Mouse (Mus musculus) left cerebral cortex, adult 8-10 months (tissue): ENCODE results near the gene Samd1. TPM values are rescaled to one million over a fixed set of nuclear protein-coding genes. Genes with fewer than 3 reads are reported as not detected.
"Not testable (repeated sequence)": the region's sequence is repeated elsewhere in the genome, so short reads cannot be mapped to it uniquely, and the experiment has no call there.

Experiments
- DNase-seq, 2 experiments: peaks; one replicate each; pipeline ENCODE4 v3.0.0; 2022; ENCODE audit warnings: low spot score in 2 of 2
- total RNA-seq, 4 experiments: library from RNA; stranded (reverse); gene quantifications; 2 replicates each; pipeline ENCODE4 v1.2.4; 2022

The Samd1 gene
- total RNA-seq, 4 experiments from 2014 or later, result 43.5 to 53.7 (median 46.3) TPM

DNA sequence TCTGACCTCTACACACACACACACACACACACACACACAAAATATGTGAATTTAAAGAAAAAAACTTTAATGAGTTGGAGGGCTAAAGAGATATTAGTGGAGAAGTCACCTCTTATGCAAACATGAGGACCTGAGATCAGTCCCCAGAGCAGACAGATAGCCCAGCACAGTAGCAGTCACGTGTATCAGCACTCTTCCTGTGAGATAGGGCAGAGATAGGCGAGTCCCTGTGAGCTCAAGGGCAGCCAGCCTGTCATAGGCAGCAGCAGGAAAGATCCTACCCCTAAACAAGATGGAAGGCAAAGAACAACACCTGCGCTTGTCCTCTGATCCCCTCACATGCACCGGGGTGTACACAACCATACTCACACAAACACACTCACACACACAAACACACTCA, 15.0 kb upstream of the Samd1 start:
- no peak for DNase-seq

DNA sequence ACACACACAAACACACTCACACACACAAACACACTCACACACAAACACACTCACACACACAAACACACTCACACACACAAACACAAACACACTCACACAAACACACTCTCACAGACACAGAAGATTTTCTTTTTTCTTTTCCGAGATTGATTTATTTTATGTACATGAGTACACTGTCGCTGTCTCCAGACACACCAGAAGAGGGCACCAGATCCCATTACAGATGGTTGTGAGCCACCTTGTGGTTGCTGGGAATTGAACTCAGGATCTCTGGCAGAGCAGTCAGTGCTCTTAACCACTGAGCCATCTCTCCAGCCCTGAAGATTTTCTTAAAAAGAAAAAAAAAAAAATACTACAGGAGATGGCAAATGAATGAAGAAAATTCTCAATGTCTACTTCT, 14.2 kb upstream of the Samd1 start:
- DNase-seq, result not testable (repeated sequence)

DNA sequence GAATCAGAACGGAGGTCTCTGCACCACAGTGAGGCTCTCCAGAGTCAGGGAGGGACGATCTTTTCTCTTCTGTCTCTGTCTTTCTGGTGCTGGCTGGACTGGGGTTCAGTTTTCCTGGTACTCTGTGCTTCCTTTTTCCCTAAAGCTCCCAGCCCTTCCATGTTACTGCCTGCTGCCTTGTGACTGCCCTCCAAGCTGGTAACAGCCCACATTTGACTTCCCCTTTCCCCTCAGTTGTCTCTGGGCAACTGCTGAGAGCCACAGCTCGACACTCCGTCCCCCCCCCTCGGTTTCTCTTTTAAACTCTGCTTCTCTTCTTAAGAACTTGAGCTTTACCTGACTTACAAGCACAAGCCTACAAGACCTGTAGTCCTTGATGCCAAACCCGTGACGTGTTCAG, 8.2 kb upstream of the Samd1 start:
- no peak for DNase-seq

DNA sequence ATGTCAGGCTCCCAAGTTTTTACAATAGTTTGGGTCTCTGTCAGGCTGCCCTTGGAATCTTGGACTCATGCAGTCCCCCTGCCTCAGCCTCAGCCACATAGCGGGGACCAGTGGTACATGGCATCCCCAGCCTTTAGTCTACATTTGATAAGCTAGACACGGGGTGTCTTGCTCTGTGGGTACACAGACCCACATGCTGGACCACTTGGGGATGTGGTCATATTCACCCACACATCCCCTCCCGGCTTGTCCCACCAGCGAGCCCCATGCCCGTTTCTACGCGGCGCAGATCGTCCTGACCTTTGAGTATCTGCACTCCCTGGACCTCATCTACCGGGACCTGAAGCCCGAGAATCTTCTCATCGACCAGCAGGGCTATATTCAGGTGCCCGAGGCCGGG, 7.3 kb upstream of the Samd1 start:
- DNase-seq, result no peak

DNA sequence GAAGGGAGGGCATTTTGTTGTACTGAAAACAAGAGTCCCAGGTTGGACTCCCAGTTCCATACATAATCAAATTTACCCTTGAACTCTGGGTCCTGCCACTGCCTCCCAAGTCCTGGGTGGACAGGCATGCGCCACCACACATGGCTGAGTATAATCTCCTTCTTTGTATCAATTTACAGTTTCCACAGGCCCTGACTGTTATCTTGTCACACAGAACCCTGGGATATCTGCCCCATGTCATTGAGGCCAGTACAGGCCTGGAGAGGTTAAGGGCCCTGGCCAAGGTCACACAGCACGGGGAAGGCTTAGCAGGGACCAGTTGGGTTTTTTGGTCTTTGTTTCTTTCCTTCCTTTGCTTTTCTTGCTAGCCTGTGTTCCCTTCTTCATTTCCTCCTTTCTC, 5.0 kb upstream of the Samd1 start:
- no peak for DNase-seq

DNA sequence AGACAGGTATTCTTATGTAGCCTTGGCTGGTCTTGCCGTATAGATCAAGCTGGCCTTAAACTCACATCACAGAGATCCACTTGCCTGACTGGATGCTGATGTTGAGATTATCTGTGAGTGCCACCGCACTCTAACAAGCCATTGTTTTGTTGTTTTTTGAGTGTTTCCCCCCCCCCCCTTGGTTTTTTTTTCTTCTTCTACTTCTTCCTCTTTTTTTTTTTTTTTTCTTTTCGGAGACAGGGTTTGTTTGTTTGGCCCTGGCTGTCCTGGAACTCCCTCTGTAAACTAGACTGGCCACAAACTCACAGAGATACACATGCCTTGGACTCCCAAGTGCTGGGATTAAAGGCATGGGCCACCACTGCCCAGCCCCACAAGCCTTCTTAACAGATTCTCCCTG, 3.4 kb upstream of the Samd1 start:
- DNase-seq, result no peak

DNA sequence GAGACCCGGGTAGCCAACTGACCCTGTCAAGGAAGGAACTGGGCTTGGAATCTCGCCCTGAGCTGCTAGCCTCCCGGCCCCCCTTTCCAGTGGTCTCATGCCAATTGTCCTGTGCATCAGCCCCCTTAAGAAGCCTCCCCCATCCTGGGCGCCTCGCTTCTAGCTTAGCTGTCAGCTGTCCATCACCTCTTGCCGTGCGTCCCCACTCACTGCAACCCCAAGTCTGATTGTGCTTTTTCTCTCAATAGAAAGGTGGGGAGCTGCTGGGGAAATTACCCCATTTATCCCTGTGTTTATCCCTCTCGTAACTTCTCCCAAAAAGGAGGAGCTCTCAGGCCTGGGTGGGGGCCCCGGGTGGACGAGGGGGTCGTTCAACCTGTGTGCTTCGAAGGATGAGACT, 1.5 kb upstream of the Samd1 start:
- DNase-seq, result peak in 1 of 2 experiments; percentile 38

DNA sequence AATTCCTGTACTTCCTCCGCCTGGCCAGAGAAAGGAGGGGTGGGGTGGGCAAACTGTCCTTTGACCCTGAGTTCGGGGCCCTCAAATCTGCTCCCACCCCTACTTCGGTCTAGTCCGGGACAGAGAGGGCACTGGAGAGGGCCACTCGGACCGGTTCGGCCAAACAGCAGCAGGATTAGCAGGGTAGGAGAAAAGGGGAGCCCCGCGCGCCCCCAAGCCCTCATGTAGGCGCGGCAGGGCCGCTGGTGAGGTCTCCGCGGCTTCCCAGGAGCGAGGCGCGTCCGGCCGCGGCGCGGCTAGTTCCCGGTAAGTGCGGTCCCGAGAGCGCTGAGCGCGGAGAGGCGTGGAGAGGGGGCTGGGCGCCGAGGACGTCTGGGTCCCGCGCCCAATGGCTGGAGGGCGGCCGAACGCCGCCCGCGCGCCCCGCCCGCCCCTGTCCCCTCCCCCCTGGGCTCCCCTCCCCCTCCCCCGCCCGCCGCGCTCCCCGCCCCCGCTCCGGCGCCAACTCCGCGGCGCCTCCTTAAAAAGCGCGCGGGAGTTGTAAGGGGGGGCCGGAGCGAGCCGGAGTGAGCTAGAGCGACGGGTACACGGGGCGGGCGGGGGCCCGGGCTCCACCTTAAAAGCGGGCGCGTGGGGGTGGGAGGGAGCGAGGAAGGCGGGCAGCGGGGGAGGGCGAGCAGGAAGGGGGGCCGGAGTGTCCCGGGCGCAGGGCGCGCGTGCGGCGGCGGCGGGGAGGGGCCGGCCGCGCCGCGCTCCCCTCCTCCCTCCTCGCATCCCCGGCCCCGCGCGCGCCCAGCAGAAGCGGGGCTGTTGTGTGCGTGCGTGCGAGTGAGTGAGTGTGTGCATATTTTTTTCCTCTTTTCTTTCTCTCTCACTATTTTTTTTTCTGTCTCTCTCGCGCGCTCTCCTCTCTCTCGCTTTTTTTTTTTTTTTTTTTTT, 636 bp upstream of the Samd1 start:
- DNase-seq, result peak; percentile 67 to 75

- DNase-seq, result peak in 1 of 2 experiments; percentile 53
Measured at GRCm38 (mm10) chr8:83998231-83999056, 972 bp downstream of the Samd1 start.

GRCm38 (mm10) chr8:83999057-83999705, 1.7 kb downstream of the Samd1 start:
- DNase-seq, result peak in 1 of 2 experiments; percentile 38

DNA sequence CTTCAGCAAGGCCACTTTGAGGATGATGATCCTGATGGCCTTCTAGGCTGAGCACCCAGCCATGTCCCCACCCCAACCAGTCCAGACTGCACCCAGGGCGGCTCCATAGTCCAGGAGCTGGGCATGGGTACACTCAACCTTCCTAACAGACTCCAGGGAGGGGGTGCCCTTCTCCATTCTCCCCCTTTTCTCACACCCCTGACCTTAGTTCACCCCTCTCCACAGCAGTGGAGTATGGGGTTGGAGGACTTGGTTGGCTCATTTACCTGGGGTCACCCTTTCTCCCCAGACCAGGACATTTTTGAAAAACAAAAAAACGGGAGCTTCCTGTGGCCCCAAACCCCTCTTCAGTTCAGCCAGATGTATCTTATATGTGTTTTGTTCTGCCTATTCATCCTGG, 2.4 kb downstream of the Samd1 start:
- DNase-seq, result no peak

GRCm38 (mm10) chr8:84001281-84002000, 4.0 kb downstream of the Samd1 start, which contains the start of gene 1700067K01Rik:
Gene 1700067K01Rik, plus strand, starts transcription at chr8:84001502.
- DNase-seq, result no peak

DNA sequence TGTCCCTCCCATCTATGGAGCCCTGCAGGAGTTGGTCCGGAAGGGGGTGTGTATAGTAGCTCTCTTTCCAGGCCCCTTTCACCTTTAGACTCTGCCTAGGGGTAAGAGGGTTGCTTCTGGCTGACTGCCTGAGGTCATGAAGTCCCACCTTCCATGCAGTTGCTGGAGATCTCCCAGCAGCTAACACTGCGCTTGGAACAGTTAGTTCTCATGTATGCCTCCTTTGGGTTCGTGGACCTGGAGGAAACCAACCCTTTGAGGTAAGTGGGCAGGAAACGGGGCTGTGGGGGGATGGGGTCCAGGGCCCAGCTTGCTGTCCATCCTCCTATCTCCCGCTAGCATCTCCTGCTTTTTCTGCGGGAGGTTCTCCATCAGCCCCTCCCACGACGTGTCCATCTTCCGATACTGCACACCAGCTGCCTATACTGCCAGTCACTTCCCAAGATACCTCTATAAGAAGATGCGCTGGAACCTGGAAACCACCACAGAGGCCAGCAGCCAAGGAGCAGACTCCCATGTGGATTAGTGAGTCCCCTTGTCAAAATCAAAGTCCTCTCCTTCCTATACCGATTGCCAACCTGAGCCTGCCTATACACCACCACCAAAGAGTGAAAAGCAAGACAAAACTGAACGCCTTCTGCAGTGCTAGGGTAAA, 5.6 kb downstream of the Samd1 start:
- no peak for DNase-seq

DNA sequence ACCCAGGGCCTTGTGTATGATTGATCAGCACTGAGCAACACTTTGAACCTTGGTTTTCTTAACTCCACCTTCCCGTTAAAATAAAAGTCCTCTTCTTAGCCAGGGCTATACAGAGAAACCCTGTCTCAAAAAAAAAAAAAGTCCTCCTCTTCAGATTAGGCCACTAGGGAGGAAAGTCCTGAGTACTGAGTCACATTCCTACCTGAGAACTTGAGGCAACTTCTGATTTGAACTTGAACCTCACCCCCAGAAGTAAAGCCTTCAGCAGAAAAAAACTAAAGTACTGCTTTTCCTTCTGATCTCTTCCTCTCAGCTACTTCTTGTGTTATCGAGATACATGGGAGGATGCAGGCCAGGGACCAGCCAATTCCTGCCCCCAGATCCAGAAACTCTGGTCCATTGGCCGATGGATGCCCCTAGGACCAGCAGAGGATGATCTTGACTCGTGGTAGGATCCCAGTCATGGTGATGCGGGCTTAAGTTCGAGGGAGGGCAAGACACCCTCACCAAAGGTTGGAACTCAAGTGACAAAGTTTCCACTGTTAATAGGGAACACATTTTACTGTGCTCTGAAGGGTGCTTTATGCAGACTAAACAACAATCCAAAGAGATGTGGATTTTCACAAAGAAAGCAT, 6.3 kb downstream of the Samd1 start:
- no peak for DNase-seq

DNA sequence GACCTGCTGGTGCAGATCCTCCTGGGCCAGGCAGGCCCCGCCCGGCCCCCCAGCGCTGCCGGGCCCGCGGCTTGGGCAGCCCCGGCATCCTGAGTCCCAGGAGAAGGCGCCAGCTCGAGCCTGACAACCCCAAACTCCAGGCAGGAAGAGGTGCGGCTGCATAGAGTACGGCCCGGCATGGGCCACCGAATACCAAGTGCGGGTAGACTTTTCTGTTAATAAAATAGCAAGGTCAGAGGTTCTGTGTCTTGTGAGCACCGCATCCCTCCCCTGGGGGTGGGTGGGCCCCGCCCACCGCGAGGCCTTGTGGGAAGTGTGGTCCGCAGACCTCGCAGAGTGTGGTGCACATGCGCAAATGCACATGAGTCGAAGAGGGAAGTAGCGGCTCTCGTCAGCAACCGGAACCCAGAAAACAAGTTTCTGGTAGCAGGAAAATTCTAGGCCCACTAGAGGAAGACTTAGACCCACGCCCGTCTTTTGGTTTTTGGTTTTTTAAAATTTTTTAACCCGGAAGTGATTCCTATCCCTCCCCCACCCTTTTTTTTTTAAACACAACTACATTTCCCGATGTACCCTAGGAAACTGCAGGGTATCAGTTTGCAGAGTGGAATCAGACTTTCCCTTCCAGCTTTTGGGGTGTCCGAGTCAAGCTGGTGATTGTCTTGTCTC, 7.2 kb downstream of the Samd1 start:
- peak; percentile 87 to 94 for DNase-seq

DNA sequence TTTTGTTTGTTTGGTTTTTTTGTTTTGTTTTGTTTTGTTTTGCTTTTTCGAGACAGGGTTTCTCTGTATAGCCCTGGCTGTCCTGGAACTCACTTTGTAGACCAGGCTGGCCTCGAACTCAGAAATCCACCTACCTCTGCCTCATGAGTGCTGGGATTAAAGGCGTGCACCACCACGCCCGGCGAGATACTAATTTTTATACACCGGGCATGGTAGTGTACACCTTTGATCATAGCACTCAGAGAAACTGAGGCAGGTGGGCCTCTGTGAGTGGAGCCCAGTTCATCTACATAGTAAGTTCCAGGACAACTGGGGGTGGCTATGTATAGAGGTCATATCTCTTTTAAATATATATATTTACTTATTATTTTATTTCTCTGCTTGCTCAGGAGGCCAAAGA, 8.0 kb downstream of the Samd1 start:
- not testable (repeated sequence) for DNase-seq

- DNase-seq, result no peak
Measured at GRCm38 (mm10) chr8:84008362-84008761, 10.9 kb downstream of the Samd1 start.

DNA sequence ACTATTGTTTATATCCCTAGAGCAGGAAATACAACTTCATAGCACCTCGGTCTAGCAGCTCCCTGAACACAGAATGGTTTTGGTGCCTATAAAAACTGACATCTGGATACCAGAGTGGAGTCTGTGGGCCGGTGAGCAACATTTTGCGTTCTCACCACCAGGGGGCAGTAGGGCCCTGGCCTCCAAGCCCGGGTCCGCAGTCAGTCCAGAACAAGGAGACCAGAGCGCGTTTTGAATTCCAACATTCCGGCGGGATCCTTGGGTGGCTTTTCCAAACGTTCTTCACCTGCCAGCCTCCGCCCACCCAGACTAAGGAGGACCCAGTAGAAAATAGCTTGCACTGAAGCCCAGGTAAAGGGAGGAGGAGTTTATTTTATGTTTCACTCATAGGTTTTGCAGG, 12.4 kb downstream of the Samd1 start:
- DNase-seq, result peak; percentile 64 to 81
